Mouse (Mus musculus): ENCODE measurements at regions not wholly inside any gene's neighbourhood (a gene's known extent, or its start where the extent isn't known, plus 50 kb on each side); places are given as distances from the start of the nearest gene placed in this dataset.
"Not testable (repeated sequence)": the region's sequence is repeated elsewhere in the genome, so short reads cannot be mapped to it uniquely, and the experiment has no call there.

GRCm38 (mm10) chr17:62286086-62287080 lies 594.7 kb downstream of the Efna5 start:
- no peak for DNase-seq

- no peak for DNase-seq
Measured at GRCm38 (mm10) chr17:62280201-62280600, 600.9 kb downstream of the Efna5 start.

GRCm38 (mm10) chr17:62271399-62271798 lies 609.7 kb downstream of the Efna5 start:
- no peak for DNase-seq

GRCm38 (mm10) chr17:62269279-62269678 lies 611.8 kb downstream of the Efna5 start:
- DNase-seq, result no peak

GRCm38 (mm10) chr17:62253448-62253847 lies 627.7 kb downstream of the Efna5 start:
- DNase-seq, result no peak

GRCm38 (mm10) chr17:62248011-62248410 lies 633.1 kb downstream of the Efna5 start:
- no peak for DNase-seq

- no peak for DNase-seq
Measured at GRCm38 (mm10) chr17:62246650-62247049, 634.5 kb downstream of the Efna5 start.

- no peak for DNase-seq
Measured at GRCm38 (mm10) chr17:62230939-62231338, 650.2 kb downstream of the Efna5 start.

- DNase-seq, result no peak
Measured at GRCm38 (mm10) chr17:62210441-62211025, 670.6 kb downstream of the Efna5 start.

- DNase-seq, result no peak
Measured at GRCm38 (mm10) chr17:62202658-62203057, 678.5 kb downstream of the Efna5 start.

GRCm38 (mm10) chr17:62200491-62200890 lies 680.6 kb downstream of the Efna5 start:
- no peak for DNase-seq

- no peak for DNase-seq
Measured at GRCm38 (mm10) chr17:62199559-62199958, 681.6 kb downstream of the Efna5 start.

- DNase-seq, result no peak
Measured at GRCm38 (mm10) chr17:62178612-62179210, 702.4 kb downstream of the Efna5 start.

GRCm38 (mm10) chr17:62176336-62176735 lies 704.8 kb downstream of the Efna5 start:
- DNase-seq, result no peak

- no peak for DNase-seq
Measured at GRCm38 (mm10) chr17:62172305-62172704, 708.8 kb downstream of the Efna5 start.

GRCm38 (mm10) chr17:62171532-62171931 lies 709.6 kb downstream of the Efna5 start:
- no peak for DNase-seq

GRCm38 (mm10) chr17:62161457-62161856 lies 719.7 kb downstream of the Efna5 start:
- no peak for DNase-seq

GRCm38 (mm10) chr17:62160301-62160700 lies 720.8 kb downstream of the Efna5 start:
- DNase-seq, result no peak

- DNase-seq, result no peak
Measured at GRCm38 (mm10) chr17:62135050-62135449, 746.1 kb downstream of the Efna5 start.

- not testable (repeated sequence) for DNase-seq
Measured at GRCm38 (mm10) chr17:62111703-62112102, 769.4 kb downstream of the Efna5 start.

GRCm38 (mm10) chr17:62109052-62109451 lies 772.1 kb downstream of the Efna5 start:
- DNase-seq, result no peak

- DNase-seq, result no peak
Measured at GRCm38 (mm10) chr17:62083281-62083680, 797.8 kb downstream of the Efna5 start.

GRCm38 (mm10) chr17:62077604-62078003 lies 803.5 kb downstream of the Efna5 start:
- peak; percentile 4 for DNase-seq

GRCm38 (mm10) chr17:62064939-62065338 lies 816.2 kb downstream of the Efna5 start:
- no peak for DNase-seq

Data from right cerebral cortex, postnatal 4 days (tissue).